Comparison of ENCODE assay signal across 16 mouse cellular contexts in the genomic region with DNA sequence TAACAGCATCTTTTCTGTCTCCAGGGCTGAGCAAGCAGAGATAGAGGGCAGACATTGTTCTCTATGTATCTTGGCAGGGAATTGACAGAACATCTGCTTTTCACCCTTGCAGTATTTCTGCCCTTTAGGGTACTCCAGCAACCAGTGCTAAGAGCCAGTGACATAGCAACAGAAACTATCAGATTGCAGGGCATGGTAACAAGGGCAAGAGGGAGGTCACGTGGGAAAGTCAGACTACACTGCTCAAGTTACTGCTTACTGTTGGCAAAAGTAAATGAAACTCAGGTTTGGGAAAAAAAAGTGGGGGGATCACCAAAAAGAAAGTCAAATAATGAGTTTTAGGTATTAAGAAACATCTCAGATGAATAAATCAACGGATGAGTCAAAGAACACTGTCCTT. TPM values are rescaled to one million over a fixed set of nuclear protein-coding genes. Genes with fewer than 3 reads are reported as not detected.
DNase-seq lines count a peak whose midpoint lies in the region; ATAC-seq and TF ChIP-seq lines count a peak whose summit lies in the region.
"Had no signal": no experiment of that assay in that cellular context is flagged by ENCODE, and none has a peak within 500 bp of the region (broad histone marks: within the 10 kb centered on the region; RNA-seq: fewer than 3 reads in every experiment).

No protein-coding gene starts in this region.

- H3K9me3 ChIP-seq in heart, postnatal 0 days (replicated peaks; ENCODE audit: control insufficient read depth, low read length) = no peaks in the 10 kb centered on the region
- H3K9me3 ChIP-seq in heart, embryonic 11.5 days (replicated peaks; ENCODE audit: control insufficient read depth, low read length) = no peaks in the 10 kb centered on the region
- no peaks in the 10 kb centered on the region for H3K9me3 ChIP-seq in embryonic facial prominence, embryonic 10.5 days
- H3K9me3 ChIP-seq: heart, embryonic 13.5 days; liver, embryonic 13.5 days; midbrain, embryonic 13.5 days had no signal

- no peak overlapping the region for H3K9ac ChIP-seq in heart, postnatal 0 days (replicated peaks; ENCODE audit: low read depth, low read length)
- H3K9ac ChIP-seq in heart, embryonic 11.5 days (ENCODE audit: low read depth, low read length) = no peak overlapping the region
- H3K9ac ChIP-seq: heart, embryonic 13.5 days; liver, embryonic 13.5 days; midbrain, embryonic 13.5 days had no signal

- TF ChIP-seq CTCF in heart, postnatal 0 days (IDR thresholded peaks at IDR 0.05; ENCODE audit: low read depth) = no peak

- no peaks in the 10 kb centered on the region for H3K27me3 ChIP-seq in heart, postnatal 0 days (ENCODE audit: control insufficient read depth, insufficient read depth, low read length)
- H3K27me3 ChIP-seq in heart, embryonic 11.5 days (ENCODE audit: control insufficient read depth, insufficient read depth, low read length) = no peaks in the 10 kb centered on the region
- H3K27me3 ChIP-seq in embryonic facial prominence, embryonic 10.5 days (replicated peaks; ENCODE audit: low read depth, poor library complexity, severe bottlenecking) = no peaks in the 10 kb centered on the region
- H3K27me3 ChIP-seq: heart, embryonic 13.5 days; liver, embryonic 13.5 days; midbrain, embryonic 13.5 days; Patski had no signal

- no peak for TF ChIP-seq EP300 in heart, postnatal 0 days (IDR thresholded peaks at IDR 0.05; ENCODE audit: low read depth)

- no peak overlapping the region for H3K4me3 ChIP-seq in heart, postnatal 0 days (ENCODE audit: low read depth, low read length)
- H3K4me3 ChIP-seq in heart, embryonic 11.5 days (ENCODE audit: low read depth, low read length) = no peak overlapping the region
- H3K4me3 ChIP-seq in embryonic facial prominence, embryonic 10.5 days = no peak overlapping the region
- H3K4me3 ChIP-seq: heart, embryonic 13.5 days; liver, embryonic 13.5 days; midbrain, embryonic 13.5 days had no signal

- H3K27ac ChIP-seq in heart, postnatal 0 days (ENCODE audit: low read depth) = no peak overlapping the region
- no peak overlapping the region for H3K27ac ChIP-seq in heart, embryonic 11.5 days (ENCODE audit: low read depth, low read length)
- H3K27ac ChIP-seq in embryonic facial prominence, embryonic 10.5 days (replicated peaks) = peak overlapping the region; percentile 16
- H3K27ac ChIP-seq: heart, embryonic 13.5 days; liver, embryonic 13.5 days; midbrain, embryonic 13.5 days had no signal

- no peak overlapping the region for H3K4me2 ChIP-seq in heart, postnatal 0 days (ENCODE audit: low read depth, low read length)
- no peak overlapping the region for H3K4me2 ChIP-seq in heart, embryonic 11.5 days
- H3K4me2 ChIP-seq: heart, embryonic 13.5 days; liver, embryonic 13.5 days; midbrain, embryonic 13.5 days had no signal

- no peaks in the 10 kb centered on the region for H3K4me1 ChIP-seq in heart, postnatal 0 days (ENCODE audit: control insufficient read depth, insufficient read depth)
- no peaks in the 10 kb centered on the region for H3K4me1 ChIP-seq in heart, embryonic 11.5 days (ENCODE audit: control insufficient read depth, insufficient read depth, low read length)
- peaks cover 17% of the 10 kb centered on the region for H3K4me1 ChIP-seq in embryonic facial prominence, embryonic 10.5 days
- H3K4me1 ChIP-seq: liver, embryonic 13.5 days; midbrain, embryonic 13.5 days had no signal

- WGBS in heart, postnatal 0 days = 65% methylated on average over 2 of the region's 2 CpGs
- 63% methylated on average over 2 of the region's 2 CpGs for WGBS in heart, embryonic 11.5 days (ENCODE audit: insufficient replicate concordance)
- WGBS in embryonic facial prominence, embryonic 10.5 days = 46% methylated on average over 2 of the region's 2 CpGs

- no peak for ATAC-seq in heart, postnatal 0 days (ENCODE audit: insufficient read depth, low read depth)
- no peak for ATAC-seq in heart, embryonic 11.5 days (replicated peaks; ENCODE audit: insufficient number of reproducible peaks, low FRiP score, low TSS enrichment)
- ATAC-seq: CD4-positive, CD25-positive, alpha-beta regulatory T cell, adult 4 months; hindbrain, embryonic 16.5 days; midbrain, embryonic 13.5 days; Patski had no signal

- DNase-seq in heart, postnatal 0 days (ENCODE audit: low spot score) = peak; percentile 33
- DNase-seq in 3T3-L1 (ENCODE audit: low read depth, low spot score) (peak; percentile 22), R1 (ENCODE audit: low read depth, low spot score) (peak; percentile 15)
- DNase-seq in embryonic facial prominence, embryonic 10.5 days (ENCODE audit: low spot score) = peak; percentile 52
- no peak for DNase-seq in thymus, postnatal 36 days
- no peak for DNase-seq in urinary bladder, postnatal 4 days (ENCODE audit: low spot score in 2 of 2)
- no peak for DNase-seq in layer of hippocampus, adult 9-11 months
- DNase-seq: cerebellum, adult 18-20 months; liver, embryonic 13.5 days; lung, postnatal 14 days had no signal

- H3K36me3 ChIP-seq in heart, postnatal 0 days (replicated peaks; ENCODE audit: control insufficient read depth, insufficient read depth, low read length) = no peaks in the 10 kb centered on the region
- no peaks in the 10 kb centered on the region for H3K36me3 ChIP-seq in heart, embryonic 11.5 days (ENCODE audit: control insufficient read depth, insufficient read depth, low read length)
- H3K36me3 ChIP-seq in embryonic facial prominence, embryonic 10.5 days (replicated peaks) = no peaks in the 10 kb centered on the region
- H3K36me3 ChIP-seq: heart, embryonic 13.5 days; liver, embryonic 13.5 days; midbrain, embryonic 13.5 days had no signal

RNA-seq across cellular contexts. Expression of a gene that starts 9.9 kb away (rescaled TPM):
- total RNA-seq in heart, postnatal 0 days (2014; rRNA removed; ENCODE audit: low replicate concordance) = 19.8 and 36.2 TPM in 2 replicates
- polyA plus RNA-seq in heart, postnatal 0 days (2015; fragmentation: Nextera tagmentation; extraction: Ambion mirVana) = 45.8 and 48.7 TPM in 2 replicates
- 38.2 and 39.0 TPM in 2 replicates for polyA plus RNA-seq in heart, embryonic 11.5 days (2014; fragmentation: Nextera tagmentation; extraction: Ambion mirVana)
- polyA plus RNA-seq in embryonic facial prominence, embryonic 10.5 days (2016; fragmentation: Nextera tagmentation; extraction: Ambion mirVana) = 19.6 and 20.1 TPM in 2 replicates

Comparison
In these comparisons a context has a peak if more than half of its experiments do, and no peak if none do; other contexts are left out.
1. DNase-seq: peak in heart, postnatal 0 days (single experiment), 3T3-L1 (single experiment), R1 (single experiment) and embryonic facial prominence, embryonic 10.5 days (single experiment); none in thymus, postnatal 36 days (0 of 2), urinary bladder, postnatal 4 days (0 of 2) and layer of hippocampus, adult 9-11 months (single experiment).